12 mouse cellular contexts compared by ENCODE assay signal in genomic region chr8:115397981-115398380, GRCm38 (mm10).
DNase-seq lines count a peak whose midpoint lies in the region; ATAC-seq lines count a peak whose summit lies in the region.
"Had no signal": no experiment of that assay in that cellular context is flagged by ENCODE, and none has a peak within 500 bp of the region (broad histone marks: within the 10 kb centered on the region; RNA-seq: fewer than 3 reads in every experiment).

No protein-coding gene starts in this region.

- peak; percentile 95 for ATAC-seq in activated CD4-positive, CD25-positive, alpha-beta regulatory T cell, adult 4 months
- ATAC-seq in megakaryocyte, adult 5-6 weeks (ENCODE audit: poor library complexity, severe bottlenecking): peak; percentile 94
- no peak for ATAC-seq in midbrain, embryonic 14.5 days (ENCODE audit: low FRiP score, low TSS enrichment)
- ATAC-seq in midbrain, embryonic 15.5 days (replicated peaks): no peak
- ATAC-seq in erythroid progenitor cell, adult 5-6 weeks (replicated peaks; ENCODE audit: low FRiP score, poor library complexity, severe bottlenecking): no peak
- ATAC-seq: Patski had no signal

- H3K9ac ChIP-seq in midbrain, embryonic 14.5 days (replicated peaks; ENCODE audit: low read length): no peak overlapping the region
- H3K9ac ChIP-seq in midbrain, embryonic 15.5 days: no peak overlapping the region
- H3K9ac ChIP-seq: embryonic facial prominence, embryonic 15.5 days; heart, embryonic 15.5 days had no signal

- no peak overlapping the region for H3K4me3 ChIP-seq in midbrain, embryonic 14.5 days (replicated peaks; ENCODE audit: low read depth, low read length)
- H3K4me3 ChIP-seq in midbrain, embryonic 15.5 days: no peak overlapping the region
- H3K4me3 ChIP-seq: embryonic facial prominence, embryonic 15.5 days; heart, embryonic 15.5 days; midbrain, embryonic 10.5 days had no signal

- H3K27ac ChIP-seq in midbrain, embryonic 14.5 days (replicated peaks; ENCODE audit: low read depth, low read length): no peak overlapping the region
- H3K27ac ChIP-seq in midbrain, embryonic 15.5 days: no peak overlapping the region
- H3K27ac ChIP-seq: embryonic facial prominence, embryonic 15.5 days; heart, embryonic 15.5 days; midbrain, embryonic 10.5 days had no signal

- H3K4me1 ChIP-seq in midbrain, embryonic 14.5 days (ENCODE audit: control insufficient read depth, insufficient read depth, low read length): no peaks in the 10 kb centered on the region
- no peaks in the 10 kb centered on the region for H3K4me1 ChIP-seq in midbrain, embryonic 15.5 days
- H3K4me1 ChIP-seq: embryonic facial prominence, embryonic 15.5 days; heart, embryonic 15.5 days; midbrain, embryonic 10.5 days had no signal

- DNase-seq in CD4-positive, CD25-positive, alpha-beta regulatory T cell, adult 2 months (ENCODE audit: low read depth, low spot score): peak; percentile 87
- peak; percentile 56 to 68 for DNase-seq in spleen, postnatal 4 days (ENCODE audit: low spot score in 2 of 2)
- no peak for DNase-seq in midbrain, embryonic 14.5 days
- DNase-seq: cerebellum, adult 9-10 months had no signal

- no peaks in the 10 kb centered on the region for H3K36me3 ChIP-seq in midbrain, embryonic 14.5 days (ENCODE audit: control insufficient read depth, insufficient read depth, low read length)
- H3K36me3 ChIP-seq in midbrain, embryonic 15.5 days (replicated peaks): no peaks in the 10 kb centered on the region
- H3K36me3 ChIP-seq: embryonic facial prominence, embryonic 15.5 days; heart, embryonic 15.5 days; midbrain, embryonic 10.5 days had no signal

- H3K4me2 ChIP-seq in midbrain, embryonic 14.5 days (ENCODE audit: low read length): no peak overlapping the region
- no peak overlapping the region for H3K4me2 ChIP-seq in midbrain, embryonic 15.5 days
- H3K4me2 ChIP-seq: embryonic facial prominence, embryonic 15.5 days; heart, embryonic 15.5 days had no signal

- H3K27me3 ChIP-seq in midbrain, embryonic 14.5 days (ENCODE audit: control insufficient read depth, insufficient read depth, low read length): no peaks in the 10 kb centered on the region
- no peaks in the 10 kb centered on the region for H3K27me3 ChIP-seq in midbrain, embryonic 15.5 days (replicated peaks)
- H3K27me3 ChIP-seq: embryonic facial prominence, embryonic 15.5 days; Patski had no signal

- no peaks in the 10 kb centered on the region for H3K9me3 ChIP-seq in midbrain, embryonic 14.5 days (ENCODE audit: control insufficient read depth, low read length)
- H3K9me3 ChIP-seq in midbrain, embryonic 15.5 days: no peaks in the 10 kb centered on the region
- H3K9me3 ChIP-seq: embryonic facial prominence, embryonic 15.5 days; heart, embryonic 15.5 days; midbrain, embryonic 10.5 days had no signal

- WGBS in midbrain, embryonic 14.5 days: 90% methylated on average over 3 of the region's 3 CpGs
- WGBS in midbrain, embryonic 15.5 days: 88% methylated on average over 3 of the region's 3 CpGs

Comparison
In these comparisons a context has a peak if more than half of its experiments do, and no peak if none do; other contexts are left out.
1. ATAC-seq: peak in activated CD4-positive, CD25-positive, alpha-beta regulatory T cell, adult 4 months (single experiment) and megakaryocyte, adult 5-6 weeks (single experiment); none in midbrain, embryonic 14.5 days (single experiment), midbrain, embryonic 15.5 days (single experiment) and erythroid progenitor cell, adult 5-6 weeks (single experiment).